Mouse (Mus musculus): ENCODE measurements around the gene Papola.

Papola gene

GRCm38 (mm10) chr12:105805790-105806189, 21.3 kb downstream of the Papola start:
- DNase-seq (ENCODE audit: low read depth): no peak

GRCm38 (mm10) chr12:105806205-105806604, 21.7 kb downstream of the Papola start:
- DNase-seq (ENCODE audit: low read depth): no peak

- no peak for DNase-seq (ENCODE audit: low read depth)
Observed at GRCm38 (mm10) chr12:105807416-105807815, 22.9 kb downstream of the Papola start.

- no peak for DNase-seq (ENCODE audit: low read depth)
Observed at GRCm38 (mm10) chr12:105808945-105809344, 24.5 kb downstream of the Papola start.

- no peak for DNase-seq (ENCODE audit: low read depth)
Observed at GRCm38 (mm10) chr12:105810608-105811007, 26.1 kb downstream of the Papola start.

GRCm38 (mm10) chr12:105813957-105814356, 29.5 kb downstream of the Papola start:
- DNase-seq (ENCODE audit: low read depth): no peak

- no peak for DNase-seq (ENCODE audit: low read depth)
Observed at GRCm38 (mm10) chr12:105823472-105823871, 39.0 kb downstream of the Papola start.

GRCm38 (mm10) chr12:105824743-105825142, 40.2 kb downstream of the Papola start:
- no peak for DNase-seq (ENCODE audit: low read depth)

GRCm38 (mm10) chr12:105825266-105825665, 40.8 kb downstream of the Papola start:
- DNase-seq (ENCODE audit: low read depth): no peak

- DNase-seq (ENCODE audit: low read depth): no peak
Observed at GRCm38 (mm10) chr12:105832541-105832940, 48.0 kb downstream of the Papola start.

- no peak for DNase-seq (ENCODE audit: low read depth)
Observed at GRCm38 (mm10) chr12:105834926-105835325, 50.4 kb downstream of the Papola start.

- DNase-seq (ENCODE audit: low read depth): no peak
Observed at GRCm38 (mm10) chr12:105835571-105835970, 51.1 kb downstream of the Papola start.

- peak; percentile 24 for DNase-seq (ENCODE audit: low read depth)
Observed at GRCm38 (mm10) chr12:105836196-105836595, 51.7 kb downstream of the Papola start.

- peak; percentile 41 for DNase-seq (ENCODE audit: low read depth)
Observed at GRCm38 (mm10) chr12:105839096-105839495, 54.6 kb downstream of the Papola start.

- DNase-seq (ENCODE audit: low read depth): peak; percentile 25
Observed at GRCm38 (mm10) chr12:105840545-105840944, 56.1 kb downstream of the Papola start.

- no peak for DNase-seq (ENCODE audit: low read depth)
Observed at GRCm38 (mm10) chr12:105843243-105844005, 58.9 kb downstream of the Papola start.

- DNase-seq (ENCODE audit: low read depth): no peak
Observed at GRCm38 (mm10) chr12:105844406-105844805, 59.9 kb downstream of the Papola start.

- no peak for DNase-seq (ENCODE audit: low read depth)
Observed at GRCm38 (mm10) chr12:105849102-105849501, 64.6 kb downstream of the Papola start.

GRCm38 (mm10) chr12:105850675-105851074, 66.2 kb downstream of the Papola start:
- DNase-seq (ENCODE audit: low read depth): no peak

- DNase-seq (ENCODE audit: low read depth): no peak
Observed at GRCm38 (mm10) chr12:105852798-105853197, 68.3 kb downstream of the Papola start.

- DNase-seq (ENCODE audit: low read depth): peak; percentile 12
Observed at GRCm38 (mm10) chr12:105854639-105855038, 70.1 kb downstream of the Papola start.

GRCm38 (mm10) chr12:105857902-105858640, 73.6 kb downstream of the Papola start:
- no peak for DNase-seq (ENCODE audit: low read depth)

GRCm38 (mm10) chr12:105862072-105862471, 77.6 kb downstream of the Papola start:
- no peak for DNase-seq (ENCODE audit: low read depth)

Data from naive thymus-derived CD4-positive, alpha-beta T cell, adult 2 months (primary cell).